Mouse (Mus musculus) liver, embryonic 14.5 days (tissue): ENCODE measurements around the gene Olfr631.

ENCODE experiments used
- CTCF ChIP-seq: IDR thresholded peaks from 2 replicates; pipeline ENCODE4 v1.5.1; 2016; ENCODE audit warnings: antibody characterized with exemption, low read depth, control low read depth
- EP300 ChIP-seq: IDR thresholded peaks from 2 replicates; pipeline ENCODE4 v1.6.1; 2016; ENCODE audit warnings: antibody characterized with exemption, low read depth

DNA sequence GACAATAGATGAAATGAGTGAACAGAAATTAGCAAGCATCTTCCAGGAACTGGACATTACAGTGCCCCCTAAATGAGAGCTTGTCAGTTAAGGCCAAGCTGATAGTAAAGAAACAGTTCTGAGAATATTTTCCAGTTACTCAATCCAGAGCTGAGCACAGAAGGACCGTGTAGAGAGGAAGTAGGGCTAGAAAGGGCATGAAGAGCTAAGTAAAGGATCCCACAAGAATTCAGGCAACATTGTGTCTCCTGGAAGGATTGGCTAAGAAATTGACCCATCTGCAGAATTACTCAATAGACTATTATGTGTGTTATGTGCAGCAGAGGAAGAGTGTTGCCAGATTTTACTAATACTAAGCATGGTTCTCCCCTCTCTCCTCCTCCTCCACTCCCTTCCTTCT lies 43.2 kb downstream of the Olfr631 start:
- no peak for TF ChIP-seq CTCF
- TF ChIP-seq EP300: no peak
